Mouse (Mus musculus) liver, embryonic 14.5 days (tissue): ENCODE measurements around the gene Gm21974.

Source experiments
- CTCF ChIP-seq: IDR thresholded peaks from 2 replicates; pipeline ENCODE4 v1.5.1; 2016; ENCODE audit warnings: antibody characterized with exemption, low read depth, control low read depth
- EP300 ChIP-seq: IDR thresholded peaks from 2 replicates; pipeline ENCODE4 v1.6.1; 2016; ENCODE audit warnings: antibody characterized with exemption, low read depth

- TF ChIP-seq CTCF (no peak), EP300 (no peak)
Observed at GRCm38 (mm10) chr7:127887191-127887590, 8.1 kb downstream of the Gm21974 start.
